Mouse (Mus musculus) liver, embryonic 12.5 days (tissue): ENCODE measurements around the gene Grcc10. TPM values are rescaled to one million over a fixed set of nuclear protein-coding genes. Genes with fewer than 3 reads are reported as not detected.

Experiments
- ATAC-seq: fragments of 200-750 bp; cut with Nextera tagmentation; 2 replicates; pipeline ENCODE4 v1.8.0; 2017; ENCODE audit warnings: moderate number of reproducible peaks, mild to moderate bottlenecking, moderate library complexity
- H3K27ac ChIP-seq: fragments of 300-500 bp; sonication (generic); 2 replicates; pipeline ENCODE4 v1.5.1; 2016; ENCODE audit warnings: mild to moderate bottlenecking
- H3K27me3 ChIP-seq: fragments of 300-500 bp; sonication (generic); replicated peaks from 2 replicates; pipeline ENCODE4 v1.6.1; 2016; ENCODE audit warnings: mild to moderate bottlenecking, moderate library complexity
- H3K36me3 ChIP-seq: fragments of 300-500 bp; sonication (generic); 2 replicates; pipeline ENCODE4 v1.6.1; 2016; ENCODE audit warnings: mild to moderate bottlenecking, moderate library complexity
- H3K4me1 ChIP-seq: fragments of 300-500 bp; sonication (generic); 2 replicates; pipeline ENCODE4 v1.6.1; 2016
- H3K4me2 ChIP-seq: fragments of 300-500 bp; sonication (generic); 2 replicates; pipeline ENCODE4 v1.6.1; 2016; ENCODE audit warnings: mild to moderate bottlenecking, moderate library complexity
- H3K4me3 ChIP-seq: fragments of 300-500 bp; sonication (generic); 2 replicates; pipeline ENCODE4 v1.5.1; 2016; ENCODE audit warnings: mild to moderate bottlenecking, moderate library complexity
- H3K9ac ChIP-seq: fragments of 300-500 bp; sonication (generic); 2 replicates; pipeline ENCODE4 v1.6.1; 2016; ENCODE audit warnings: mild to moderate bottlenecking, moderate library complexity
- H3K9me3 ChIP-seq: fragments of 300-500 bp; sonication (generic); replicated peaks from 2 replicates; pipeline ENCODE4 v1.6.1; 2016; ENCODE audit warnings: mild to moderate bottlenecking, moderate library complexity
- WGBS: fragments of 180-500 bp; shearing (Covaris S2); methylation state at CpG from one replicate; pipeline ENCODE4 v1.1.7; 2016; ENCODE audit not compliant: insufficient replicate concordance; 5-methylcytosine and 5-hydroxymethylcytosine counted together
- polyA plus RNA-seq: library from polyadenylated mRNA; unstranded; fragments of >200 nt; fragmentation: Nextera tagmentation; extraction: Ambion mirVana; gene quantifications from 2 replicates; pipeline ENCODE4 v1.2.1, GENCODE M21; 2016

The Grcc10 gene
- polyA plus RNA-seq, 1 experiment from 2014 or later: 109 TPM

DNA sequence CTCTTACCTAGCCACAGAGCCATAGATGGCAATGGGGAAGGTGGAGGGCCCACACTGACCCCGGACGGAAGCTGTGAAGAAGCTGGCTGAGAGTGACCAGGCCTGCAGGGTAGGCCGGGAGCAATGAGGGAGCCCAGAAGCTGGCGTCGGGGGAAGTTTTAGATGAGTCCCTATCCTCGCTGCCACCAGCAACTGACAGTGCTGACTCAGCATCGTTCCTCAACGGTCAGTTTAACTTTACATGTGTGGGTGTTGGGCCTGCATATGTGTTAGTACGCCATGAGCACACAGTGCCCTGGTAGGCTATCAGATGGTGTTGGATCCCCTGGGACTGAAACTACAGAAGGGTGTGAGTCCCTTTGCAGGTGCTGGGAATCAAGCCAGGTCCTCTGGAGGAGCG is 16.7 kb downstream of the Grcc10 start:
- H3K9me3 ChIP-seq: no peaks in the 10 kb centered on the region
- H3K9ac ChIP-seq: no peak overlapping the region
- no peak for ATAC-seq
- no peak overlapping the region for H3K4me2 ChIP-seq
- no peak overlapping the region for H3K4me3 ChIP-seq
- 57% methylated on average over 10 of the region's 10 CpGs for WGBS
- H3K27me3 ChIP-seq: no peaks in the 10 kb centered on the region
- peaks cover 47% of the 10 kb centered on the region for H3K4me1 ChIP-seq
- H3K27ac ChIP-seq: 0 out of 2 replicates have a peak overlapping the region, but pooled peaks have one; percentile 33
- H3K36me3 ChIP-seq: peaks cover 21% of the 10 kb centered on the region

DNA sequence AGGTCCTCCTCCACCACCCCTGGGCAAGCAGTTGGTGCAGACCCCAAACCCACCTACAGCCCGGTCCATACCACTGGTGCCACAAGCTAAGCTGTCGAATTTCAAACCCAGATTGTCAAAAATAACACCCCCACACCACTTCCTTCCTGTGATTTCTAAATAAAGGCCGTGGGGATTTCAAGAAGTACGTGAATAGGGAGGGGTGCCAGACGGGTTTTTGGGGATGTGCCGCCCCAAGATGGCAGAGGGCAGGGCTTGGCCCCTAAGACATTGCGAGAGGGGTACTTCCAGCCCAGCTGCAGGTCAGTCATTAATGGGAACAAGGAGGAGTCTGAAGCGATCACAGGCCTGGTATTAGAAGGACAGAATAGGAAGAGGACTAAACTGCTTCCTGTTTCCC is 17.6 kb downstream of the Grcc10 start:
- no peak overlapping the region for H3K9ac ChIP-seq
- ATAC-seq: no peak
- peaks cover 56% of the 10 kb centered on the region for H3K4me1 ChIP-seq
- WGBS: 53% methylated on average over 8 of the region's 8 CpGs
- H3K27ac ChIP-seq: peak overlapping the region; percentile 33
- H3K4me3 ChIP-seq: no peak overlapping the region
- H3K36me3 ChIP-seq: peaks cover 20% of the 10 kb centered on the region
- H3K27me3 ChIP-seq: no peaks in the 10 kb centered on the region
- H3K4me2 ChIP-seq: no peak overlapping the region
- H3K9me3 ChIP-seq: no peaks in the 10 kb centered on the region

GRCm38 (mm10) chr6:124722876-124723473 is 18.2 kb downstream of the Grcc10 start:
- H3K9me3 ChIP-seq: no peaks in the 10 kb centered on the region
- 71% methylated on average over 6 of the region's 6 CpGs for WGBS
- H3K27me3 ChIP-seq: no peaks in the 10 kb centered on the region
- H3K4me2 ChIP-seq: no peak overlapping the region
- no peak for ATAC-seq
- peaks cover 62% of the 10 kb centered on the region for H3K4me1 ChIP-seq
- peak overlapping the region; percentile 18; the same call in 1 of the 2 replicates for H3K27ac ChIP-seq
- H3K9ac ChIP-seq: no peak overlapping the region
- H3K4me3 ChIP-seq: no peak overlapping the region
- peaks cover 16% of the 10 kb centered on the region for H3K36me3 ChIP-seq

GRCm38 (mm10) chr6:124720904-124721303 is 20.3 kb downstream of the Grcc10 start:
- Histone ChIP-seq H3K4me2 (no peak overlapping the region), H3K4me1 (peaks cover 76% of the 10 kb centered on the region)
- WGBS: 72% methylated on average over 11 of the region's 11 CpGs

GRCm38 (mm10) chr6:124719354-124719978 is 21.7 kb downstream of the Grcc10 start:
- Histone ChIP-seq H3K4me3 (no peak overlapping the region), H3K27me3 (no peaks in the 10 kb centered on the region), H3K9ac (peak overlapping the region; percentile 53), H3K4me1 (peaks cover 75% of the 10 kb centered on the region), H3K4me2 (peak overlapping the region; percentile 43), H3K36me3 (peaks cover 36% of the 10 kb centered on the region), H3K27ac (peak overlapping the region; percentile 69), H3K9me3 (no peaks in the 10 kb centered on the region)
- WGBS: 33% methylated on average over 7 of the region's 7 CpGs
- peak; percentile 91 for ATAC-seq

More at GRCm38 (mm10) chr6:124720904-124721303, 20.3 kb downstream of the Grcc10 start:
- no peak overlapping the region for H3K4me3 ChIP-seq
- H3K27ac ChIP-seq: peak overlapping the region; percentile 69
- no peak for ATAC-seq
- no peaks in the 10 kb centered on the region for H3K27me3 ChIP-seq
- no peaks in the 10 kb centered on the region for H3K9me3 ChIP-seq
- no peak overlapping the region for H3K9ac ChIP-seq
- H3K36me3 ChIP-seq: peaks cover 25% of the 10 kb centered on the region

DNA sequence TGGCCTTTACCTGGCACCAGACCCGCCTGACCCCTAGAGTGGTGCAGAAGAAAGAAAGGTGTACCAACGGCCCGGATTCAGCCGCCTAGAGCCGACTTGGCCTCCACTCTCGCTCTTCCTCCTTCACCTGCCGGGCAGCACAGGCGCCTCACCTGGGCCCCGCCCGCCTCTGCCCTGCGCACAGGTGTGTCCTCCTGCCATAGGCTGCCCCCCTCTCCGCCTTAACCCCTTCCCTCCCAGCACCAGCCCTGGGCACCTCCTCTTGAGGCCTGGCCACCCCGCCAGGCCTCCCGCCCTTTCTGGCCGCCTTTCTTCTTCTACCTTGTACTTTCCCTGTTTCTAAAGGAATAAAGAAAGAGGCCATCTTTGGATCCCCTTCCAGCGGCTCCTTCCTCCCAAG is 22.5 kb downstream of the Grcc10 start:
- Histone ChIP-seq H3K9me3 (no peaks in the 10 kb centered on the region), H3K27me3 (no peaks in the 10 kb centered on the region), H3K27ac (peak overlapping the region; percentile 69), H3K9ac (peak overlapping the region; percentile 53), H3K4me2 (peak overlapping the region; percentile 43), H3K4me1 (peaks cover 75% of the 10 kb centered on the region), H3K4me3 (no peak overlapping the region), H3K36me3 (peaks cover 43% of the 10 kb centered on the region)
- ATAC-seq: no peak
- WGBS: 83% methylated on average over 13 of the region's 16 CpGs

GRCm38 (mm10) chr6:124717968-124718367 is 23.2 kb downstream of the Grcc10 start:
- no peak for ATAC-seq
- no peak overlapping the region for H3K9ac ChIP-seq
- WGBS: 77% methylated on average over 13 of the region's 13 CpGs
- H3K36me3 ChIP-seq: peaks cover 50% of the 10 kb centered on the region
- H3K27ac ChIP-seq: peak overlapping the region; percentile 69
- H3K4me1 ChIP-seq: peaks cover 76% of the 10 kb centered on the region
- no peak overlapping the region for H3K4me2 ChIP-seq
- no peaks in the 10 kb centered on the region for H3K27me3 ChIP-seq
- no peak overlapping the region for H3K4me3 ChIP-seq
- H3K9me3 ChIP-seq: no peaks in the 10 kb centered on the region

DNA sequence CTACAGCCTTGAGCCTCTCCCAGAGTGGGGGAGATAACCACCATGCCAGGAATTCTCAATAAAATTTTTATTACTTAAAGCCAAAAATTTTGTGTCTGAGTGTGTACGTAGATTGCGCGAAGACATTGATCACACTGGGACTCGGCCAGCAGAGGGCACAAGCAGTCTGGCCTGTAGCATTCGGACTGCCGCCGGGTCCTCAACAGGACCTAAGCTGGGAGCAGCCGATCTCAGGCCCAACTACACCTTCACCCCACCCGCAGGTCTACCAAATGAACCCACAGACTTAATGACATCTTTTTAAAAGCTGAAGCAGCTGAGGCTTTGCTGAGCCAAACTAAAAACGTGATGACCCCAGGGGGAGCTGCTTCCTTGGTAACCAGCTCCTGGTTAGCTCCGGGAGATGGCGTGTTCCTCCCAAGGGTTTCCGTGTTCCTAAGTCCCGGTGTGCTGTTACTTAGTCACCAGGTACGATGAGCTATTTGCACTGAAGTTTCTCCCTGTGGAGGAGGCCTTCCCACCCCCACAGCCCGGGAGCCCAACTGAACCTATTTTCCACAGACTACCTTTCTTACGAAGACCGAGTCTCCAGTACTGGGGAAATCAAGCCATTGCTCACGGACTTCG is 24.2 kb downstream of the Grcc10 start:
- ATAC-seq: no peak
- H3K36me3 ChIP-seq: peaks cover 50% of the 10 kb centered on the region
- H3K27me3 ChIP-seq: no peaks in the 10 kb centered on the region
- no peak overlapping the region for H3K4me3 ChIP-seq
- peak overlapping the region; percentile 3; the same call in 1 of the 2 replicates for H3K27ac ChIP-seq
- no peak overlapping the region for H3K9ac ChIP-seq
- H3K4me2 ChIP-seq: no peak overlapping the region
- WGBS: 71% methylated on average over 20 of the region's 20 CpGs
- H3K4me1 ChIP-seq: peaks cover 78% of the 10 kb centered on the region
- no peaks in the 10 kb centered on the region for H3K9me3 ChIP-seq

GRCm38 (mm10) chr6:124712918-124713317 is 28.3 kb downstream of the Grcc10 start:
- Histone ChIP-seq H3K9me3 (no peaks in the 10 kb centered on the region), H3K4me3 (peak overlapping the region; percentile 89), H3K4me1 (peaks cover 74% of the 10 kb centered on the region), H3K27ac (peak overlapping the region; percentile 89), H3K27me3 (no peaks in the 10 kb centered on the region), H3K36me3 (peaks cover 74% of the 10 kb centered on the region), H3K4me2 (peak overlapping the region; percentile 95), H3K9ac (peak overlapping the region; percentile 88)
- 11% methylated on average over 11 of the region's 11 CpGs for WGBS
- ATAC-seq: no peak

DNA sequence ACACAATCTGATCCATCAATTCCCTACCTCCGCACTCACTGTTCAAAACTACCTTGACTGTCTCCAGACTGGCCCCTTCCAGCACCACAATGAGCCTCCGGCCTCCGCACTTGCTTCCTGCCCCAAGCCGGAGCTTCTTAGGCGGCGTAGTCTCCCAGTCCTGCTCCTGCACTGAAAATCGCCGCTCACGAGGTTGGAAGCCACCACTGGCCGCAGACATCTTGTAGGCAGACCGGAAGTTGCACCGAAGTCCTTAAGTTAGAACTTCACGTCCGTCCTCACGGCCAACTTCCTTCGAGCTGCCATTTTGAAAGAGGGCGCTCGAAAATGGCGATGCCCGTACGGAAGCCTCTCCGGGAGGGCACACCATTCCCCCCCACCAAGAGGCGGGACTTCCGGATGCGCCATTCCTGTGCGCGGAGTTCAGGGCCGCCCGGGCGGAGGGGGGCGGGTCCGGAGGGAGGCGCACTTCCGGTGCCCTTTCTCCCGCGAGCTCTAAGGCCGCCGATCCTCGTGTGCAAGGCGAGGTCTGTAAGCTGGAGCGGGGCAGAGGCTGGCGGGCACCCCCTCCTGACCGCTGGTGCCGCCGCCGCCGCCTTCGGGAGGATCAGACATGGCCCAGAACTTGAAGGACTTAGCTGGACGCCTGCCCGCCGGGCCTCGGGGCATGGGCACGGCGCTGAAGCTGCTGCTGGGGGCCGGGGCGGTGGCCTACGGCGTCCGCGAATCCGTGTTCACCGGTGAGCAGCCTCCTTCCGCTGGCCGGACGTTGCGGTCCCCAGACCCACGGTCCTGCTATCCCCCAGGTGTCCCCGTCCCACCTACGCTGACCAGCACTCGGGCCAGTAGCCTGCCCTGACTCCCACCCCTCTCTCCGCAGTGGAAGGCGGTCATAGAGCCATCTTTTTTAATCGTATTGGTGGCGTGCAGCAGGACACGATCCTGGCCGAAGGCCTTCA is 29.1 kb downstream of the Grcc10 start, which contains the start of the genes Emg1 and Phb2:
Emg1 (minus strand) TSS at position 355 of the 959 bp plus-strand sequence.
Phb2 (plus strand) TSS at position 513 of the 959 bp plus-strand sequence.
- H3K9me3 ChIP-seq: no peaks in the 10 kb centered on the region
- peak within 1 kb of the TSS; percentile 89 for H3K4me3 ChIP-seq
- peak within 1 kb of the TSS; percentile 88 for H3K9ac ChIP-seq
- peak within 1 kb of the TSS; percentile 95 for H3K4me2 ChIP-seq
- under 1% methylated on average over 74 of the region's 76 CpGs for WGBS
- H3K4me1 ChIP-seq: peaks cover 71% of the 10 kb centered on the region
- H3K36me3 ChIP-seq: peaks cover 74% of the 10 kb centered on the region
- H3K27ac ChIP-seq: peak within 1 kb of the TSS; percentile 89
- ATAC-seq: peak; percentile 97
- H3K27me3 ChIP-seq: no peaks in the 10 kb centered on the region

- peaks cover 74% of the 10 kb centered on the region for H3K36me3 ChIP-seq
Measured at GRCm38 (mm10) chr6:124708289-124708889, 32.8 kb downstream of the Grcc10 start.

More at GRCm38 (mm10) chr6:124708289-124708889, 32.8 kb downstream of the Grcc10 start:
- Histone ChIP-seq H3K27ac (no peak overlapping the region), H3K4me3 (no peak overlapping the region), H3K27me3 (no peaks in the 10 kb centered on the region), H3K9me3 (no peaks in the 10 kb centered on the region), H3K4me2 (no peak overlapping the region), H3K4me1 (peaks cover 45% of the 10 kb centered on the region), H3K9ac (no peak overlapping the region)
- no peak for ATAC-seq
- 94% methylated on average over 10 of the region's 10 CpGs for whole genome bisulfite sequencing
